Mouse (Mus musculus) spleen, postnatal 10 days (tissue): ENCODE measurements around the gene Trio.
A peak's percentile ranks its signal among the peaks of the same experiment; 100 is the strongest.

Experiments
- DNase-seq, 2 experiments: peaks; one replicate each; pipeline ENCODE4 v3.0.0; 2021 to 2022; ENCODE audit warnings: low spot score in 2 of 2

Gene Trio

GRCm38 (mm10) chr15:27945570-27945969, 80.1 kb downstream of the Trio start:
- DNase-seq: no peak

GRCm38 (mm10) chr15:27944898-27945297, 80.8 kb downstream of the Trio start:
- no peak for DNase-seq

- DNase-seq: no peak
These were observed 82.0 kb downstream of the Trio start for GRCm38 (mm10) chr15:27943486-27944195.

GRCm38 (mm10) chr15:27942148-27942847, 83.3 kb downstream of the Trio start:
- no peak for DNase-seq

GRCm38 (mm10) chr15:27941441-27941840, 84.2 kb downstream of the Trio start:
- no peak for DNase-seq

- no peak for DNase-seq
These were observed 84.6 kb downstream of the Trio start for GRCm38 (mm10) chr15:27941020-27941419.

- no peak for DNase-seq
These were observed 85.6 kb downstream of the Trio start for GRCm38 (mm10) chr15:27940032-27940431.

GRCm38 (mm10) chr15:27938886-27939285, 86.8 kb downstream of the Trio start:
- DNase-seq: no peak

GRCm38 (mm10) chr15:27937861-27938833, 87.5 kb downstream of the Trio start:
- DNase-seq: no peak

- DNase-seq: peak in 1 of 2 experiments; percentile 23
These were observed 88.4 kb downstream of the Trio start for GRCm38 (mm10) chr15:27937003-27937860.

- DNase-seq: no peak
These were observed 89.6 kb downstream of the Trio start for GRCm38 (mm10) chr15:27935772-27936746.

GRCm38 (mm10) chr15:27933270-27933669, 92.4 kb downstream of the Trio start:
- DNase-seq: no peak

GRCm38 (mm10) chr15:27931891-27932290, 93.8 kb downstream of the Trio start:
- no peak for DNase-seq

GRCm38 (mm10) chr15:27931459-27931858, 94.2 kb downstream of the Trio start:
- no peak for DNase-seq

GRCm38 (mm10) chr15:27927614-27928013, 98.0 kb downstream of the Trio start:
- DNase-seq: no peak

GRCm38 (mm10) chr15:27926941-27927340, 98.7 kb downstream of the Trio start:
- DNase-seq: peak in 1 of 2 experiments; percentile 37

- DNase-seq: peak in 1 of 2 experiments; percentile 48
These were observed 99.2 kb downstream of the Trio start for GRCm38 (mm10) chr15:27926450-27926849.

GRCm38 (mm10) chr15:27925865-27926264, 99.8 kb downstream of the Trio start:
- no peak for DNase-seq

GRCm38 (mm10) chr15:27925004-27925635, 100.5 kb downstream of the Trio start:
- DNase-seq: no peak
